Mouse (Mus musculus): ENCODE measurements around the gene Cacna2d4. TPM values are rescaled to one million over a fixed set of nuclear protein-coding genes. Genes with fewer than 3 reads are reported as not detected.

Cacna2d4 gene
- total RNA-seq, 2 experiments from 2014 or later, result 0.38 to 0.84 TPM

DNA sequence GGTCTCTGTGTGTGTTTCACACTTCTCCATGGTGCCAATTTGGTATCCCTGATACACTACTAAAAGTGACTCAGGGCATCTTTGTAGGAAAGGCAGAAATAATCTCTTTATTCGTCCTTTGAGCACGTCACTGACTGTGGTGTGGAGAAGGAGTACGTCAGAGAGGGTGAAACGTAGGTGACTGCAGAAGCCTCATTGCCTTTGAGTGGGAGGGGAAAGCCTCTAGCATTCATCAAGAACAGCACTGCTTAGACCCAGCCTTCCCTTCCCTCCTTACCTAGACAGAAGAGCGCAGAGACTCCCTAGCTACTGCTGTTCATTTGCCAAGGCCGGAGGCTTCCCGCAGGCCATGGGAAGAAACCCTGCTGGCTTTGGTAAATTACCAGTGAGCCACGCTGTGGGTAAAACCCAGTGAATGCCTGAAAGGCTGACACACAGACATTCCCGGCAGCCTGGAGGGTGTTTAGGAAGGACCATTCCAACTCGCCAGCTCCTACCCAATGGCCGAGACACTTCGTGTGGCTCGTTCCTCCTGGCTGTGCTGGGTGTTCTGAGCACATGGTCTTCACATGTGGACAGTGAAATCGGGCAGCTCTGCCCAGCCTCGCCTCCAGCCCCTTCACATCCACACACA, 17.0 kb upstream of the Cacna2d4 start:
- ATAC-seq (replicated peaks; ENCODE audit: low FRiP score, poor library complexity, severe bottlenecking), result no peak

DNA sequence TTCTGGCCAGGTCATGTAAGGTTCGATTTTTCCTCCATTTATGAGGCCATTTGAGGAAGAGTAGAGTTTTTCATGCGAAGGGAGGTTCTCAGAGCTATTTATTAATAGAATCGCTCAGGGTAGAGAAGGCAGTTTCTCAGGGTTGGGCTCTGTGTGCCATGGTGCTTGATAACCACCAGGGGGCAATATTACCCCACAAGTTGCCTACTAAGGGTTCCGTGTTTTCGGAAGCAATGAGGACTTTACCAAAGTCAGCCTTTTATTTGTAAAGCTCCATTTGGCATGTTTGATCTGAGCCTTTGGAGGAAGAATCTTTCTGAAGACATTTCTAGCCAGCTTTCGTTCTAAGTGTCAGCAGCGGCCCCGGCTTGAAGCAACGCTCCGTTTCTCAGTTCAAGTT, 16.0 kb upstream of the Cacna2d4 start:
- ATAC-seq (replicated peaks; ENCODE audit: low FRiP score, poor library complexity, severe bottlenecking), result peak; percentile 57; the same call in 1 of the 2 replicates

- ATAC-seq (replicated peaks; ENCODE audit: low FRiP score, poor library complexity, severe bottlenecking), result no peak
Observed at GRCm38 (mm10) chr6:119224451-119225195, 11.7 kb upstream of the Cacna2d4 start.

DNA sequence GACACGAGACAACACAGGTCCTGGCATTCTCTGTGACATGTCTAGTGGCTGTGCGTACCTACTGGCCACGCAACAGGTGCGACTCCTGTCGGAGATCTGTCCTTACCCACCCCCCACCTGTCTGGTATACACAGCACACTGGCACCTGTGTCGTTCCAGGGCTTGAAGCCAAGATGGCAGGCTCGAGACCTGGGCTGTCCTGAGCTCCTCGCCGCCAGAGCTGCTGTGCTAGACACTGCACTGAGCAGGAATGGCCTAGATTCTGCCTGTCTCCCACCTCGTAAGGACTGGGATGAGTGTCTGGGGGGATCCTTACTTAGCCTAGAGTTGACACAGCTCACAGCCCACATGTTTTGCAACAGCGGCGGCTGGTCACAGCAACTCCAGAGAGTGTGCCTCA, 11.1 kb upstream of the Cacna2d4 start:
- ATAC-seq (replicated peaks; ENCODE audit: low FRiP score, poor library complexity, severe bottlenecking), result no peak

- no peak for ATAC-seq (replicated peaks; ENCODE audit: low FRiP score, poor library complexity, severe bottlenecking)
Observed at GRCm38 (mm10) chr6:119225731-119226130, 10.6 kb upstream of the Cacna2d4 start.

GRCm38 (mm10) chr6:119227001-119227400, 9.3 kb upstream of the Cacna2d4 start:
- no peak for ATAC-seq (replicated peaks; ENCODE audit: low FRiP score, poor library complexity, severe bottlenecking)

DNA sequence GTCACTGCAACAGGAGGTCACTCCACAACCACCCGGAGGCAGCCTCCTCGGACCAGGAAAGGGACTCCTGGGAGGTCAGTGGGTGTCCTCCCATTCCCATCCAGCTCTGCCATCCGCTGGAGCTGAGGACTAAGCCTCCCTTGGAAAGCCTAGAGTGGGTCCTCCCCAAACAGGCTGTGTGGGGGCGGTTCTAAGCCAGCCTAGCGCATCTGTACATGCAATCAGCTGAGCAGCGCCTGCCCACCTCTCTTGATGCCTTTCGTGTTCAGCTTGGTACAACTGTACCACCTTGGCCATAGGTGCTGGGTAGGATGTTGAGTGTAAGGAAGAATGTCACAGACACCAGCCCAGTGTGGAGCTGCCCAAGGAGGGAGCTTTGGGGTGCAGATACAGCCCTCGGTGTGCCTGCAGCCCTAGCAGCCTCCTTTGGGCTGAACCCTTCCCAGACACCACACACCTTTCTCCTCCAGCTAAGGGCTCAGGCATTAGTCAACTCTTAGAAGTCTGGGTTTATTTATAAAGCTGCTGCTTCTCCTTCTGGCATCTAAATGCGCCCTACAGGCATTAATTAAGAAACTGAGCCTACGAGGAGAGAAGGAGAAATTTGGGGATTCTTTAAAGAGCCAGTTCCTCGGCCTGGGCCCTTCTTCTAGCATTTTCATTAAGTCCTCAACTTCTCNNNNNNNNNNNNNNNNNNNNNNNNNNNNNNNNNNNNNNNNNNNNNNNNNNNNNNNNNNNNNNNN, 7.3 kb upstream of the Cacna2d4 start:
- ATAC-seq (replicated peaks; ENCODE audit: low FRiP score, poor library complexity, severe bottlenecking), result no peak

GRCm38 (mm10) chr6:119233066-119233465, 3.3 kb upstream of the Cacna2d4 start:
- ATAC-seq (replicated peaks; ENCODE audit: low FRiP score, poor library complexity, severe bottlenecking), result no peak

- ATAC-seq (replicated peaks; ENCODE audit: low FRiP score, poor library complexity, severe bottlenecking), result no peak
Observed at GRCm38 (mm10) chr6:119235441-119235840, 885 bp upstream of the Cacna2d4 start.

- no peak for ATAC-seq (replicated peaks; ENCODE audit: low FRiP score, poor library complexity, severe bottlenecking)
Observed at GRCm38 (mm10) chr6:119237427-119237989, 1.2 kb downstream of the Cacna2d4 start.

DNA sequence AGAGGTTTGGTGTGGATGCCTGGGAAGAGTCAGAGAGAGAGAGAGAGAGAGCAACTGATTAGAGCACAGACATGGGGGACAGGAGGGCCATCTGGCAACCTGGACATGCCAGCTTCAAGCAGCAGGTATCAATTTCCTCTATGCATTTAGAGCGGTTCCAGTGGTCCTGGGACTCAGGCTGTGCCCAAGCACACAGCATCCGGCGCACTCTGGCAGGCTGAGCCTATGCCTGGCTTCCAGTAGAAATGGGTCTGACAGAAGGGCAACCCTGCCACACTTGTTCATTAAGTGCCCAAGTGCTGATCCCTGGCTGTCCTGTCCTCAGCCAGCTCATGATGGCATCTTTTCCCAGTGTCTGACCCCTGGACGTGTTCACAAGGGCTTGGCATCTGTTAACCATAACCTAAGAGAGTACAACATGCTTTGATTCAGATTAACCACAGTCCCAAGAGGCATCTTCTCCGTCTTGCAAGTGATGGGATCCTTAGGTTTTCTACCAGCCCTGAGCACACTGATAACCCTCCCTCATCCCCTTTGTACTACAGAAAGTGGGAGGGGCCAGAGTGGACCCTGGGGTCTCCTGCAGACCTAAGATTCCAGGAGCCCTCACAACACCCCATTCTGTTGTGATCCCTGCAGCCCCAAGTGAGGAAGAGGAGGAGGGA, 3.1 kb downstream of the Cacna2d4 start:
- ATAC-seq (replicated peaks; ENCODE audit: low FRiP score, poor library complexity, severe bottlenecking), result no peak

DNA sequence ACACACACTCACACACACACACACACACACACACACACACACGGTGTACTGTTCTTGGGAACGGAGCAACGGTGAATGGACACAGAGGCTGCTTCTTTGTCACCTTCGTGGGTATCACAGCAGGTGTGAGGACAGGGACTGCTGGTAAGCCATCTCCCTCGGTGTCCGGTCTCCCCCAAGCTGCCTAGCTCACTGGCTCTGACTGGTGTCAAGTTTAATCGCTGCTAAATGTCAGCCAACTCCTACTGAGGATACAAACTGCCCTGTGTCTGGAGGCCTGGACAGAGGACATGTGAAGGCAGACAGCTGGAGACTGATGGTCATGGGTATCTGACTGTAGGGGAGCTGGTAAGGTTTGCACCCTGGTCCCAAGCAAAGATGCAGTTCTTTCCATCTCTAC, 3.9 kb downstream of the Cacna2d4 start:
- ATAC-seq (replicated peaks; ENCODE audit: low FRiP score, poor library complexity, severe bottlenecking), result no peak

- ATAC-seq (replicated peaks; ENCODE audit: low FRiP score, poor library complexity, severe bottlenecking), result no peak
Observed at GRCm38 (mm10) chr6:119240871-119241705, 4.8 kb downstream of the Cacna2d4 start.

DNA sequence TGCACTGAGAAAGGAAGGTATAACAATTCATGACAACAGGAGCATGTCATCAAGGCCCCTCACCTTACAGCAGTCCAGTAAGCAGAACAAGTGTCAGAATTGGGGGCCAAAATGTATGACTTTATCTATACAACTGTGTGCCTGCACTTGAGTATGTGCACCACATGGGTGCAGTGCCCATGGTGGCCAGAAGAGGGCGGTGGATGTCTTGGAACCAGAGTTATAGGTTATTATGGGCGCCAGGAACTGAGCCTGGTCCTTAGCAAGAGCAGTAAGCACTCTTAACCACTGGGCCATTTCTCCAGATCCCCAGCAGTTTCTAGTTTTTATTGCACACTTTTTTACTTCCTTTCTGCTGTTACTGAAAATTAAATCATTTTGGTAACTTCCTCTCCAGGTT, 9.8 kb downstream of the Cacna2d4 start:
- no peak for ATAC-seq (replicated peaks; ENCODE audit: low FRiP score, poor library complexity, severe bottlenecking)

- no peak for ATAC-seq (replicated peaks; ENCODE audit: low FRiP score, poor library complexity, severe bottlenecking)
Observed at GRCm38 (mm10) chr6:119248578-119248977, 12.3 kb downstream of the Cacna2d4 start.

DNA sequence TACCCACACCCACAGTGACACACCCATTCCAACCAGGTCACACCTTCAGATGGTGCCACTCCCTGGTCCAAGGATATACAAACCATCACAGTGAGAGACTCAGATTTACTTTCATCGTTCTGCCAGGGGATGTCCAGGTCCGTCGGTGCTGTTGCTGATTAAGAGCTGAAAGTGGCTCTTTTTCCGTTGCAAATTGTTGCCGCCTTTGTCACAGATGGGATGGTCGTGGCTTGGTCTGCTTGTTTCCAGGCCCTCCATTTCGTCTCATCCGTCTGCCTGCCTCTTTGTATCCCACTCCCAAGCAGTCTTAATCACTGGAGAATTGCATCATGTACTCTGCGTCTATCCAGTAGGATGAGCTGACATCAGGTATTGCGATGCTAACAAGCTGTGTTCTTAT, 13.4 kb downstream of the Cacna2d4 start:
- ATAC-seq (replicated peaks; ENCODE audit: low FRiP score, poor library complexity, severe bottlenecking), result no peak

GRCm38 (mm10) chr6:119251704-119252103, 15.4 kb downstream of the Cacna2d4 start:
- ATAC-seq (replicated peaks; ENCODE audit: low FRiP score, poor library complexity, severe bottlenecking), result no peak

- no peak for ATAC-seq (replicated peaks; ENCODE audit: low FRiP score, poor library complexity, severe bottlenecking)
Observed at GRCm38 (mm10) chr6:119276713-119277112, 40.4 kb downstream of the Cacna2d4 start.

GRCm38 (mm10) chr6:119280761-119281160, 44.4 kb downstream of the Cacna2d4 start:
- ATAC-seq (replicated peaks; ENCODE audit: low FRiP score, poor library complexity, severe bottlenecking), result no peak
